Mouse (Mus musculus) cerebellum, adult 9-11 months (tissue): ENCODE results near the gene Fgf11.

Experiments used
- DNase-seq: peaks from one replicate; pipeline ENCODE4 v3.0.0; 2022

The Fgf11 gene

GRCm38 (mm10) chr11:69752686-69753085 lies 49.0 kb downstream of the Fgf11 start:
- DNase-seq = no peak

GRCm38 (mm10) chr11:69751635-69752034 lies 50.0 kb downstream of the Fgf11 start:
- DNase-seq = no peak
